Mouse (Mus musculus) thymus, adult 2 months (tissue): ENCODE measurements around the gene Gm20379.

ENCODE experiments used
- CTCF ChIP-seq: fragments of 200-500 bp; IDR thresholded peaks from 2 replicates; pipeline ENCODE4 v1.5.1; 2012; ENCODE audit warnings: mild to moderate bottlenecking, control low read depth, low read length, moderate library complexity, borderline replicate concordance; ENCODE audit not compliant: control insufficient read depth, poor library complexity, insufficient read depth; ENCODE audit errors: extremely low read depth
- POLR2A ChIP-seq: fragments of 200-500 bp; IDR thresholded peaks from 2 replicates; pipeline ENCODE4 v1.6.1; 2012; ENCODE audit warnings: mild to moderate bottlenecking, low read length, control low read depth, moderate library complexity; ENCODE audit not compliant: control insufficient read depth, poor library complexity, insufficient read depth; ENCODE audit errors: extremely low read depth

- no peak for TF ChIP-seq POLR2A
- no peak for TF ChIP-seq CTCF
Measured at GRCm38 (mm10) chr13:92356376-92356775, 50.6 kb downstream of the Gm20379 start.
